Mouse (Mus musculus) small intestine, adult 2 months (tissue): ENCODE results near the gene Hspa2.

ENCODE experiments used
- CTCF ChIP-seq: fragments of 200-500 bp; IDR thresholded peaks from 2 replicates; pipeline ENCODE4 v1.5.1; 2012; ENCODE audit warnings: low read depth, mild to moderate bottlenecking, control low read depth, inconsistent platforms, low read length, moderate library complexity, mixed read lengths; ENCODE audit not compliant: insufficient replicate concordance, insufficient read length; ENCODE audit errors: extremely low read depth
- POLR2A ChIP-seq: fragments of 200-500 bp; IDR thresholded peaks from 2 replicates; pipeline ENCODE4 v1.6.1; 2012; ENCODE audit warnings: low read depth, mild to moderate bottlenecking, control low read depth, inconsistent platforms, low read length, moderate library complexity

GRCm38 (mm10) chr12:76373991-76374390, 30.0 kb upstream of the Hspa2 start:
- TF ChIP-seq POLR2A: no peak
- TF ChIP-seq CTCF: no peak
